Mouse (Mus musculus): ENCODE results near the gene Aqp7.

DNA sequence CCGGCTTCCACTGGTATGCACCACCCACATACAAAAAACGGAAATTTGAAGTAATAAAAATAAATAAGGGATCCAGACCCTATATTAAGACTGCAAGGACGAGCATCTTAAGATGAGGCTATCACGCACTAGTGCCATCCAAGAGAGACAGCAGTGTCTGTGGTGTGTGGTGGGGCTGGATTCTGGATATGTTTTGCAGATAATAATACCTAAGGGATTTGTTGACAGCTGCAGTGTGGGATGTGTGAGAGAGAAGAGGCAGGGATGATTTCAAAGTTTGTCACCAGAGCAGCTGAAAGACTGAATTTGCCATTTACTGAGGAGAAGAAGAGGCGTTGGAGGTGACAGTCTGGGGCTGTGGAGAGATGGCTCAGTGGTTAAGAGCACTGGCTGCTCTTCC is 18.6 kb downstream of the Aqp7 start:
- TF ChIP-seq CTCF (IDR thresholded peaks at IDR 0.05; ENCODE audit: control insufficient read depth, insufficient read depth, low read length) (no peak), POLR2A (IDR thresholded peaks at IDR 0.05; ENCODE audit: borderline replicate concordance, control insufficient read depth, low read depth, low read length) (no peak)

All from bone marrow, adult 2 months (tissue).